In genomic region chr9:58513749-58514148, GRCm38 (mm10) we compare ENCODE assay signal across 26 mouse cellular contexts. TPM values are rescaled to one million over a fixed set of nuclear protein-coding genes. Genes with fewer than 3 reads are reported as not detected.
DNase-seq lines count a peak whose midpoint lies in the region; ATAC-seq and TF ChIP-seq lines count a peak whose summit lies in the region.
"Had no signal": no experiment of that assay in that cellular context is flagged by ENCODE, and none has a peak within 500 bp of the region (broad histone marks: within the 10 kb centered on the region; RNA-seq: fewer than 3 reads in every experiment).

No protein-coding gene starts in this region.

- in situ Hi-C loops in Patski (cut with MboI; ENCODE audit: low pct_unique_long_range_greater_than_20kb) = no loop called here

- H3K4me2 ChIP-seq in forebrain, embryonic 15.5 days (replicated peaks) = no peak overlapping the region
- no peak overlapping the region for H3K4me2 ChIP-seq in forebrain, embryonic 12.5 days
- H3K4me2 ChIP-seq in hindbrain, embryonic 14.5 days (replicated peaks) = no peak overlapping the region
- no peak overlapping the region for H3K4me2 ChIP-seq in midbrain, embryonic 15.5 days
- H3K4me2 ChIP-seq: embryonic facial prominence, embryonic 13.5 days; heart, embryonic 13.5 days; neural tube, embryonic 15.5 days had no signal

- TF ChIP-seq CTCF in Patski (IDR thresholded peaks at IDR 0.05) = no peak
- no peak for TF ChIP-seq CTCF in thymus, adult 2 months (IDR thresholded peaks at IDR 0.05; ENCODE audit: borderline replicate concordance, control insufficient read depth, extremely low read depth, insufficient read depth, low read length, poor library complexity)

- H3K36me3 ChIP-seq in forebrain, embryonic 15.5 days = no peaks in the 10 kb centered on the region
- no peaks in the 10 kb centered on the region for H3K36me3 ChIP-seq in forebrain, embryonic 12.5 days (replicated peaks)
- no peaks in the 10 kb centered on the region for H3K36me3 ChIP-seq in hindbrain, embryonic 14.5 days (replicated peaks; ENCODE audit: control insufficient read depth, insufficient read depth)
- H3K36me3 ChIP-seq in midbrain, embryonic 15.5 days (replicated peaks) = no peaks in the 10 kb centered on the region
- no peaks in the 10 kb centered on the region for H3K36me3 ChIP-seq in thymus, adult 2 months (ENCODE audit: control insufficient read depth, insufficient read depth, low read length)
- H3K36me3 ChIP-seq: embryonic facial prominence, embryonic 13.5 days; heart, embryonic 13.5 days; neural tube, embryonic 15.5 days had no signal

- no peak for ATAC-seq in forebrain, embryonic 15.5 days (replicated peaks)
- no peak; the same call in 1 of the 2 replicates for ATAC-seq in forebrain, embryonic 12.5 days (ENCODE audit: low FRiP score)
- peak; percentile 8 for ATAC-seq in Patski
- ATAC-seq in hindbrain, embryonic 14.5 days (ENCODE audit: low FRiP score) = no peak
- ATAC-seq in midbrain, embryonic 15.5 days (replicated peaks) = peak; percentile 87
- ATAC-seq: intestine, postnatal 0 days had no signal

- 0 out of 2 replicates have a peak overlapping the region, but pooled peaks have one; percentile 1 for H3K27ac ChIP-seq in forebrain, embryonic 15.5 days (replicated peaks)
- H3K27ac ChIP-seq in forebrain, embryonic 12.5 days = no peak overlapping the region; the same call in 1 of the 2 replicates
- peak overlapping the region; percentile 66 for H3K27ac ChIP-seq in hindbrain, embryonic 14.5 days
- peak overlapping the region; percentile 80 for H3K27ac ChIP-seq in midbrain, embryonic 15.5 days
- H3K27ac ChIP-seq in thymus, adult 2 months (ENCODE audit: control insufficient read depth, insufficient read depth, low read length) = no peak overlapping the region
- H3K27ac ChIP-seq: embryonic facial prominence, embryonic 13.5 days; heart, embryonic 13.5 days; layer of hippocampus, adult 2 months; neural tube, embryonic 15.5 days had no signal

- H3K4me1 ChIP-seq in forebrain, embryonic 15.5 days = peaks cover 2% of the 10 kb centered on the region; the same call in 1 of the 2 replicates
- peaks cover 17% of the 10 kb centered on the region for H3K4me1 ChIP-seq in forebrain, embryonic 12.5 days
- H3K4me1 ChIP-seq in hindbrain, embryonic 14.5 days (replicated peaks; ENCODE audit: control insufficient read depth, insufficient read depth, low read length) = peaks cover 13% of the 10 kb centered on the region
- peaks cover 35% of the 10 kb centered on the region for H3K4me1 ChIP-seq in midbrain, embryonic 15.5 days
- peaks cover 10% of the 10 kb centered on the region for H3K4me1 ChIP-seq in thymus, adult 2 months (replicated peaks; ENCODE audit: control insufficient read depth, insufficient read depth, low read length)

- H3K27me3 ChIP-seq in forebrain, embryonic 15.5 days = no peaks in the 10 kb centered on the region
- no peaks in the 10 kb centered on the region for H3K27me3 ChIP-seq in forebrain, embryonic 12.5 days
- H3K27me3 ChIP-seq in Patski = no peaks in the 10 kb centered on the region
- no peaks in the 10 kb centered on the region for H3K27me3 ChIP-seq in hindbrain, embryonic 14.5 days (ENCODE audit: control insufficient read depth, insufficient read depth, low read length)
- no peaks in the 10 kb centered on the region for H3K27me3 ChIP-seq in midbrain, embryonic 15.5 days (replicated peaks)
- H3K27me3 ChIP-seq in thymus, adult 2 months (ENCODE audit: control insufficient read depth, insufficient read depth, low read length) = no peaks in the 10 kb centered on the region
- H3K27me3 ChIP-seq: embryonic facial prominence, embryonic 13.5 days; neural tube, embryonic 15.5 days had no signal

- TF ChIP-seq POLR2A in thymus, adult 2 months (IDR thresholded peaks at IDR 0.05; ENCODE audit: control insufficient read depth, extremely low read depth, insufficient read depth, low read length, poor library complexity) = no peak

- DNase-seq in Patski (ENCODE audit: low read depth, low spot score) (no peak), adipocyte (ENCODE audit: low spot score) (no peak)
- DNase-seq in hindbrain, embryonic 14.5 days (ENCODE audit: low spot score) = no peak
- no peak for DNase-seq in thymus, adult 2 months
- DNase-seq in cerebellum, adult 18-20 months = no peak
- DNase-seq: adrenal gland, adult 2 months; B cell, adult 2 months; cerebellum, postnatal 10 days; gastrocnemius, postnatal 10 days; heart, adult 11 months; heart, postnatal 4 days; kidney, postnatal 10 days; left cerebral cortex, postnatal 4 days; liver; lung, postnatal 14 days; right cerebral cortex, postnatal 4 days; thymus, postnatal 25 days had no signal

- no peaks in the 10 kb centered on the region for H3K9me3 ChIP-seq in forebrain, embryonic 15.5 days
- H3K9me3 ChIP-seq in forebrain, embryonic 12.5 days = no peaks in the 10 kb centered on the region
- no peaks in the 10 kb centered on the region for H3K9me3 ChIP-seq in hindbrain, embryonic 14.5 days (ENCODE audit: control insufficient read depth, low read length)
- no peaks in the 10 kb centered on the region for H3K9me3 ChIP-seq in midbrain, embryonic 15.5 days
- H3K9me3 ChIP-seq: embryonic facial prominence, embryonic 13.5 days; heart, embryonic 13.5 days; neural tube, embryonic 15.5 days had no signal

- WGBS in forebrain, embryonic 15.5 days = 27% methylated on average over 5 of the region's 5 CpGs
- 38% methylated on average over 5 of the region's 5 CpGs for WGBS in forebrain, embryonic 12.5 days
- WGBS in hindbrain, embryonic 14.5 days = 44% methylated on average over 5 of the region's 5 CpGs
- WGBS in midbrain, embryonic 15.5 days = 29% methylated on average over 5 of the region's 5 CpGs
- 81% methylated on average over 5 of the region's 5 CpGs for WGBS in thymus, adult 2 months

- H3K4me3 ChIP-seq in forebrain, embryonic 15.5 days = no peak overlapping the region
- no peak overlapping the region for H3K4me3 ChIP-seq in forebrain, embryonic 12.5 days (replicated peaks)
- H3K4me3 ChIP-seq in hindbrain, embryonic 14.5 days (replicated peaks; ENCODE audit: low read length) = no peak overlapping the region
- H3K4me3 ChIP-seq in midbrain, embryonic 15.5 days = no peak overlapping the region
- H3K4me3 ChIP-seq in thymus, adult 2 months (ENCODE audit: control insufficient read depth, insufficient read depth, low read length) = no peak overlapping the region
- H3K4me3 ChIP-seq: embryonic facial prominence, embryonic 13.5 days; heart, embryonic 13.5 days; layer of hippocampus, adult 2 months; neural tube, embryonic 15.5 days had no signal

- no peak overlapping the region for H3K9ac ChIP-seq in forebrain, embryonic 15.5 days (replicated peaks)
- H3K9ac ChIP-seq in forebrain, embryonic 12.5 days = no peak overlapping the region
- no peak overlapping the region for H3K9ac ChIP-seq in hindbrain, embryonic 14.5 days
- no peak overlapping the region for H3K9ac ChIP-seq in midbrain, embryonic 15.5 days
- H3K9ac ChIP-seq: embryonic facial prominence, embryonic 13.5 days; heart, embryonic 13.5 days; neural tube, embryonic 15.5 days had no signal

- CTCF ChIA-PET in Patski (lab: Charles Lee) = no interaction called here

- POLR2A ChIA-PET in Patski (lab: Charles Lee) = no interaction called here

RNA-seq across cellular contexts. Expression of gene Insyn1, which starts 25.3 kb away (rescaled TPM):
- polyA plus RNA-seq in forebrain, embryonic 15.5 days (2015; fragmentation: Nextera tagmentation; extraction: Ambion mirVana) = 6.7 and 7.7 TPM in 2 replicates
- polyA plus RNA-seq in forebrain, embryonic 12.5 days (2016; fragmentation: Nextera tagmentation; extraction: Ambion mirVana) = 4.0 and 4.7 TPM in 2 replicates
- 46.6 TPM for polyA plus RNA-seq in Patski (2021)
- 15.1 and 16.7 TPM in 2 replicates for polyA plus RNA-seq in hindbrain, embryonic 14.5 days (2014; fragmentation: Nextera tagmentation; extraction: Ambion mirVana)
- polyA plus RNA-seq in midbrain, embryonic 15.5 days (2015; fragmentation: Nextera tagmentation; extraction: Ambion mirVana) = 10.9 and 14.2 TPM in 2 replicates
- polyA plus RNA-seq in thymus, adult 2 months (2012; rRNA removed) = 3.2 and 4.9 TPM in 2 replicates
- polyA plus RNA-seq: liver, embryonic 16.5 days had no signal

RNA-seq across cellular contexts. Expression of gene Cd276, which starts 41.5 kb away (rescaled TPM):
- 30.9 and 31.0 TPM in 2 replicates for polyA plus RNA-seq in forebrain, embryonic 15.5 days (2015; fragmentation: Nextera tagmentation; extraction: Ambion mirVana)
- polyA plus RNA-seq in forebrain, embryonic 12.5 days (2016; fragmentation: Nextera tagmentation; extraction: Ambion mirVana) = 32.2 and 35.9 TPM in 2 replicates
- polyA plus RNA-seq in Patski (2021) = 48.6 TPM
- 33.4 and 37.6 TPM in 2 replicates for polyA plus RNA-seq in hindbrain, embryonic 14.5 days (2014; fragmentation: Nextera tagmentation; extraction: Ambion mirVana)
- polyA plus RNA-seq in midbrain, embryonic 15.5 days (2015; fragmentation: Nextera tagmentation; extraction: Ambion mirVana) = 33.2 and 35.1 TPM in 2 replicates
- 2.3 and 2.5 TPM in 2 replicates for polyA plus RNA-seq in thymus, adult 2 months (2012; rRNA removed)

Comparison
In these comparisons a context has a peak if more than half of its experiments do, and no peak if none do; other contexts are left out.
1. H3K27ac ChIP-seq: peak in forebrain, embryonic 15.5 days (single experiment), hindbrain, embryonic 14.5 days (single experiment) and midbrain, embryonic 15.5 days (single experiment); none in forebrain, embryonic 12.5 days (single experiment) and thymus, adult 2 months (single experiment).
2. ATAC-seq: peak in Patski (single experiment) and midbrain, embryonic 15.5 days (single experiment); none in forebrain, embryonic 15.5 days (single experiment), forebrain, embryonic 12.5 days (single experiment) and hindbrain, embryonic 14.5 days (single experiment).